1 mouse cellular context compared by ENCODE assay signal in the genomic region with DNA sequence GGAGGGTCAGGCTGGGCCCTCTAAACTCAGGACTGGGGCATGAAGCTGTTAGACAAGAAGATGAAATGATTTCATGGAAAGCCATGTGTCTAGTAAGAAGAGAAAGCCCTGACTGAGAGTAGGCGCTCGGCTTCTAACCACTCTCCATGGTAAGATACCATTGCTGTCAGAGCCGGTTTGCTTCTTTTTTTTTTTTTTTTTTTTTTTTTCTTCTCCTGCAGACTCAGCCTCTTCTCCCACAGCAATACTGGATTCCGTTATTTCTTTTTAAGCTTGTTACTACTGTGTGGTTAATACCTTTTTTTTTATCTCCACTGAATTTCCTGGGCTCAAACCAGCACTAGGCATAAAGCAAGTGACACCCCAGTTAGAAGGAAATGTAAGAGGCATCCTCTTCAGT.
TF ChIP-seq lines count a peak whose summit lies in the region.

No protein-coding gene starts in this region.

TF ChIP-seq in MEL, 35 proteins besides CTCF, POLR2A, EP300 and RAD21 (continued from another document):
- TF ChIP-seq ETS1 (IDR thresholded peaks at IDR 0.05; ENCODE audit: low read depth, low read length) (no peak), GATA1 (IDR thresholded peaks at IDR 0.05; ENCODE audit: low read depth, low read length) (no peak), SIN3A (IDR thresholded peaks at IDR 0.05; ENCODE audit: low read length) (0 out of 2 replicates have a peak, but pooled peaks have one; percentile 8), ZNF384 (IDR thresholded peaks at IDR 0.05; ENCODE audit: low read depth, low read length) (peak; percentile 92), TAL1 (IDR thresholded peaks at IDR 0.05; ENCODE audit: low read length) (no peak), MAX (IDR thresholded peaks at IDR 0.05; ENCODE audit: low read length) (no peak), GABPA (IDR thresholded peaks at IDR 0.05; ENCODE audit: low read depth, low read length) (no peak), JUND (IDR thresholded peaks at IDR 0.05; ENCODE audit: low read depth, low read length) (no peak)
